Mouse (Mus musculus) limb, embryonic 12.5 days (tissue): Measurements from ENCODE around the gene Irak2. TPM values are rescaled to one million over a fixed set of nuclear protein-coding genes. Genes with fewer than 3 reads are reported as not detected.

Experiments
- ATAC-seq: fragments of 200-750 bp; cut with Nextera tagmentation; 2 replicates; pipeline ENCODE4 v1.8.0; 2017; ENCODE audit warnings: low read depth, moderate TSS enrichment; ENCODE audit not compliant: insufficient number of reproducible peaks, insufficient read depth, low FRiP score, low TSS enrichment
- H3K27ac ChIP-seq: fragments of 300-500 bp; sonication (generic); 2 replicates; pipeline ENCODE4 v1.5.1; 2016; ENCODE audit warnings: mild to moderate bottlenecking, moderate library complexity
- H3K27me3 ChIP-seq: fragments of 300-500 bp; sonication (generic); 2 replicates; pipeline ENCODE4 v1.6.1; 2016; ENCODE audit warnings: mild to moderate bottlenecking, moderate library complexity
- H3K36me3 ChIP-seq: fragments of 300-500 bp; sonication (generic); 2 replicates; pipeline ENCODE4 v1.6.1; 2016; ENCODE audit warnings: mild to moderate bottlenecking, moderate library complexity
- H3K4me1 ChIP-seq: fragments of 300-500 bp; sonication (generic); replicated peaks from 2 replicates; pipeline ENCODE4 v1.6.1; 2016
- H3K4me2 ChIP-seq: fragments of 300-500 bp; sonication (generic); 2 replicates; pipeline ENCODE4 v1.6.1; 2016; ENCODE audit warnings: mild to moderate bottlenecking, moderate library complexity
- H3K4me3 ChIP-seq: fragments of 300-500 bp; sonication (generic); replicated peaks from 2 replicates; pipeline ENCODE4 v1.5.1; 2016; ENCODE audit warnings: mild to moderate bottlenecking
- H3K9ac ChIP-seq: fragments of 300-500 bp; sonication (generic); replicated peaks from 2 replicates; pipeline ENCODE4 v1.6.1; 2016; ENCODE audit warnings: mild to moderate bottlenecking, moderate library complexity
- H3K9me3 ChIP-seq: fragments of 300-500 bp; sonication (generic); 2 replicates; pipeline ENCODE4 v1.6.1; 2016; ENCODE audit warnings: mild to moderate bottlenecking, moderate library complexity
- WGBS: fragments of 180-500 bp; shearing (Covaris S2); methylation state at CpG from one replicate; pipeline ENCODE4 v1.1.7; 2016; 5-methylcytosine and 5-hydroxymethylcytosine counted together
- polyA plus RNA-seq: library from polyadenylated mRNA; unstranded; fragments of >200 nt; fragmentation: Nextera tagmentation; extraction: Ambion mirVana; gene quantifications from 2 replicates; pipeline ENCODE4 v1.2.1, GENCODE M21; 2016

Irak2 gene
- polyA plus RNA-seq = 4.1 and 5.4 TPM in 2 replicates

GRCm38 (mm10) chr6:113638302-113639040 lies at the start of gene Irak2:
TSS of gene Irak2 (plus strand) at chr6:113638467.
- H3K27me3 ChIP-seq = no peaks in the 10 kb centered on the region
- peak; percentile 95 for ATAC-seq
- no peaks in the 10 kb centered on the region for H3K4me1 ChIP-seq
- no peaks in the 10 kb centered on the region for H3K9me3 ChIP-seq
- peak within 1 kb of the TSS; percentile 63 for H3K9ac ChIP-seq
- H3K36me3 ChIP-seq = peaks cover 9% of the 10 kb centered on the region; the same call in 1 of the 2 replicates
- H3K4me2 ChIP-seq = peak within 1 kb of the TSS; percentile 70
- peak within 1 kb of the TSS; percentile 52 for H3K4me3 ChIP-seq
- WGBS = 7% methylated on average over 37 of the region's 37 CpGs
- H3K27ac ChIP-seq = peak within 1 kb of the TSS; percentile 17; the same call in 1 of the 2 replicates

GRCm38 (mm10) chr6:113592637-113593036 lies 45.6 kb upstream of the Irak2 start:
- no peak overlapping the region for H3K9ac ChIP-seq
- no peaks in the 10 kb centered on the region for H3K27me3 ChIP-seq
- no peaks in the 10 kb centered on the region for H3K4me1 ChIP-seq
- WGBS = 89% methylated on average over 2 of the region's 2 CpGs
- H3K9me3 ChIP-seq = no peaks in the 10 kb centered on the region
- no peak overlapping the region for H3K4me2 ChIP-seq
- H3K27ac ChIP-seq = no peak overlapping the region
- H3K36me3 ChIP-seq = peaks cover 14% of the 10 kb centered on the region
- H3K4me3 ChIP-seq = no peak overlapping the region
- ATAC-seq = no peak

- ATAC-seq = no peak
- WGBS = 88% methylated on average over 4 of the region's 4 CpGs
- Histone ChIP-seq H3K27me3 (no peaks in the 10 kb centered on the region), H3K4me3 (no peak overlapping the region), H3K4me1 (peaks cover 4% of the 10 kb centered on the region; the same call in 1 of the 2 replicates), H3K4me2 (no peak overlapping the region), H3K27ac (no peak overlapping the region), H3K36me3 (peaks cover 3% of the 10 kb centered on the region; the same call in 1 of the 2 replicates), H3K9me3 (no peaks in the 10 kb centered on the region), H3K9ac (no peak overlapping the region)
Measured at GRCm38 (mm10) chr6:113597945-113598344, 40.3 kb upstream of the Irak2 start.

GRCm38 (mm10) chr6:113599833-113600232 lies 38.4 kb upstream of the Irak2 start:
- Histone ChIP-seq H3K9ac (no peak overlapping the region), H3K27ac (no peak overlapping the region), H3K36me3 (peaks cover 3% of the 10 kb centered on the region; the same call in 1 of the 2 replicates), H3K4me1 (peaks cover 4% of the 10 kb centered on the region; the same call in 1 of the 2 replicates), H3K4me2 (no peak overlapping the region), H3K4me3 (no peak overlapping the region), H3K9me3 (no peaks in the 10 kb centered on the region), H3K27me3 (no peaks in the 10 kb centered on the region)
- WGBS = 83% methylated on average over 5 of the region's 5 CpGs
- ATAC-seq = no peak

GRCm38 (mm10) chr6:113600543-113601139 lies 37.6 kb upstream of the Irak2 start, which contains the start of gene Fancd2os:
TSS of gene Fancd2os (minus strand) at chr6:113600715.
- H3K9ac ChIP-seq = 0 out of 2 replicates have a peak within 1 kb of the TSS, but pooled peaks have one; percentile 31
- 46% methylated on average over 23 of the region's 23 CpGs for WGBS

GRCm38 (mm10) chr6:113602821-113603220 lies 35.4 kb upstream of the Irak2 start:
- Histone ChIP-seq H3K4me2 (no peak overlapping the region), H3K36me3 (peaks cover 6% of the 10 kb centered on the region; the same call in 1 of the 2 replicates), H3K27ac (no peak overlapping the region), H3K9me3 (no peaks in the 10 kb centered on the region), H3K4me3 (no peak overlapping the region), H3K9ac (no peak overlapping the region), H3K4me1 (peaks cover 19% of the 10 kb centered on the region), H3K27me3 (no peaks in the 10 kb centered on the region)
- 91% methylated on average over 6 of the region's 6 CpGs for WGBS
- no peak for ATAC-seq

More at GRCm38 (mm10) chr6:113600543-113601139, 37.6 kb upstream of the Irak2 start, which contains the start of gene Fancd2os:
- Histone ChIP-seq H3K4me2 (0 out of 2 replicates have a peak within 1 kb of the TSS, but pooled peaks have one; percentile 6), H3K27me3 (no peaks in the 10 kb centered on the region), H3K9me3 (no peaks in the 10 kb centered on the region), H3K4me1 (peaks cover 9% of the 10 kb centered on the region), H3K36me3 (peaks cover 3% of the 10 kb centered on the region; the same call in 1 of the 2 replicates), H3K4me3 (no peak within 1 kb of the TSS), H3K27ac (no peak within 1 kb of the TSS)
- ATAC-seq = no peak

GRCm38 (mm10) chr6:113603993-113604392 lies 34.3 kb upstream of the Irak2 start:
- peak; percentile 7; the same call in 1 of the 2 replicates for ATAC-seq

GRCm38 (mm10) chr6:113604432-113605223 lies 33.6 kb upstream of the Irak2 start, which contains the start of gene Brk1:
TSS of gene Brk1 (plus strand) at chr6:113604772.
- peak; percentile 87 for ATAC-seq
- Histone ChIP-seq H3K4me1 (peaks cover 19% of the 10 kb centered on the region), H3K27me3 (no peaks in the 10 kb centered on the region), H3K9ac (peak within 1 kb of the TSS; percentile 93), H3K27ac (peak within 1 kb of the TSS; percentile 78), H3K9me3 (no peaks in the 10 kb centered on the region), H3K36me3 (peaks cover 14% of the 10 kb centered on the region; the same call in 1 of the 2 replicates), H3K4me2 (peak within 1 kb of the TSS; percentile 79), H3K4me3 (peak within 1 kb of the TSS; percentile 91)
- WGBS = under 1% methylated on average over 62 of the region's 65 CpGs

More at GRCm38 (mm10) chr6:113603993-113604392, 34.3 kb upstream of the Irak2 start:
- H3K27me3 ChIP-seq = no peaks in the 10 kb centered on the region
- 0 out of 2 replicates have a peak overlapping the region, but pooled peaks have one; percentile 78 for H3K27ac ChIP-seq
- H3K4me2 ChIP-seq = peak overlapping the region; percentile 79
- H3K36me3 ChIP-seq = peaks cover 14% of the 10 kb centered on the region; the same call in 1 of the 2 replicates
- 0 out of 2 replicates have a peak overlapping the region, but pooled peaks have one; percentile 93 for H3K9ac ChIP-seq
- H3K4me1 ChIP-seq = peaks cover 19% of the 10 kb centered on the region
- H3K9me3 ChIP-seq = no peaks in the 10 kb centered on the region
- H3K4me3 ChIP-seq = peak overlapping the region; percentile 91
- 50% methylated on average over 12 of the region's 12 CpGs for WGBS

- Histone ChIP-seq H3K9ac (peak overlapping the region; percentile 93), H3K27me3 (no peaks in the 10 kb centered on the region), H3K36me3 (peaks cover 15% of the 10 kb centered on the region), H3K9me3 (no peaks in the 10 kb centered on the region), H3K4me3 (peak overlapping the region; percentile 91), H3K27ac (peak overlapping the region; percentile 78; the same call in 1 of the 2 replicates), H3K4me2 (peak overlapping the region; percentile 79), H3K4me1 (peaks cover 19% of the 10 kb centered on the region)
- no peak for ATAC-seq
- WGBS = 4% methylated on average over 10 of the region's 10 CpGs
Measured at GRCm38 (mm10) chr6:113605224-113605545, 33.1 kb upstream of the Irak2 start.

GRCm38 (mm10) chr6:113608871-113609270 lies 29.4 kb upstream of the Irak2 start:
- peaks cover 49% of the 10 kb centered on the region for H3K36me3 ChIP-seq

More at GRCm38 (mm10) chr6:113608871-113609270, 29.4 kb upstream of the Irak2 start:
- Histone ChIP-seq H3K27me3 (no peaks in the 10 kb centered on the region), H3K4me1 (peaks cover 14% of the 10 kb centered on the region), H3K9me3 (no peaks in the 10 kb centered on the region), H3K4me3 (no peak overlapping the region), H3K4me2 (no peak overlapping the region), H3K9ac (no peak overlapping the region), H3K27ac (no peak overlapping the region)
- no peak for ATAC-seq
- 80% methylated on average over 6 of the region's 6 CpGs for WGBS
